Mouse (Mus musculus) midbrain, embryonic 14.5 days (tissue): ENCODE measurements at regions not wholly inside any gene's neighbourhood (a gene's known extent, or its start where the extent isn't known, plus 50 kb on each side); places are given as distances from the start of the nearest gene placed in this dataset.
A peak's percentile ranks its signal among the peaks of the same experiment; 100 is the strongest.

Experiments used
- ATAC-seq: fragments of 200-750 bp; cut with Nextera tagmentation; 2 replicates; pipeline ENCODE4 v1.8.0; 2017; ENCODE audit warnings: moderate number of reproducible peaks, moderate library complexity; ENCODE audit not compliant: low FRiP score, low TSS enrichment
- DNase-seq: peaks from one replicate; pipeline ENCODE4 v3.0.0-alpha.2; 2015
- H3K27ac ChIP-seq: fragments of 300-500 bp; sonication (generic); replicated peaks from 2 replicates; pipeline ENCODE4 v1.5.1; 2014; ENCODE audit warnings: mild to moderate bottlenecking, low read depth, low read length, moderate library complexity
- H3K27me3 ChIP-seq: fragments of 300-500 bp; sonication (generic); 2 replicates; pipeline ENCODE4 v1.6.1; 2014; ENCODE audit warnings: low read length, control low read depth, mixed read lengths; ENCODE audit not compliant: control insufficient read depth, insufficient read depth
- H3K36me3 ChIP-seq: fragments of 300-500 bp; sonication (generic); 2 replicates; pipeline ENCODE4 v1.6.1; 2014; ENCODE audit warnings: low read length, control low read depth; ENCODE audit not compliant: control insufficient read depth, insufficient read depth
- H3K4me1 ChIP-seq: fragments of 300-500 bp; sonication (generic); 2 replicates; pipeline ENCODE4 v1.6.1; 2014; ENCODE audit warnings: mild to moderate bottlenecking, antibody characterized with exemption, low read length, control low read depth; ENCODE audit not compliant: control insufficient read depth, insufficient read depth
- H3K4me2 ChIP-seq: fragments of 300-500 bp; sonication (generic); 2 replicates; pipeline ENCODE4 v1.6.1; 2014; ENCODE audit warnings: mild to moderate bottlenecking, low read length, moderate library complexity
- H3K4me3 ChIP-seq: fragments of 300-500 bp; sonication (generic); replicated peaks from 2 replicates; pipeline ENCODE4 v1.5.1; 2014; ENCODE audit warnings: low read depth, low read length
- H3K9ac ChIP-seq: fragments of 300-500 bp; sonication (generic); replicated peaks from 2 replicates; pipeline ENCODE4 v1.6.1; 2014; ENCODE audit warnings: mild to moderate bottlenecking, low read length, moderate library complexity
- H3K9me3 ChIP-seq: fragments of 300-500 bp; sonication (generic); 2 replicates; pipeline ENCODE4 v1.6.1; 2016; ENCODE audit warnings: low read length, control low read depth, mixed read lengths; ENCODE audit not compliant: control insufficient read depth
- WGBS: fragments of 180-500 bp; shearing (Covaris S2); extraction: QIAGEN DNeasy Blood & Tissue Kit; methylation state at CpG from one replicate; pipeline ENCODE4 v1.1.7; 2014; 5-methylcytosine and 5-hydroxymethylcytosine counted together

- no peak overlapping the region for H3K4me2 ChIP-seq
- DNase-seq, result peak; percentile 18
- H3K4me3 ChIP-seq, result no peak overlapping the region
- 9% methylated on average over 3 of the region's 3 CpGs for WGBS
- no peaks in the 10 kb centered on the region; the same call in 1 of the 2 replicates for H3K4me1 ChIP-seq
- H3K9me3 ChIP-seq, result no peaks in the 10 kb centered on the region
- H3K27ac ChIP-seq, result no peak overlapping the region
- no peaks in the 10 kb centered on the region for H3K27me3 ChIP-seq
- no peak for ATAC-seq
- H3K36me3 ChIP-seq, result no peaks in the 10 kb centered on the region
- H3K9ac ChIP-seq, result no peak overlapping the region
Observed at GRCm38 (mm10) chr2:82616185-82616584, 327.2 kb upstream of the Fsip2 start.

DNA sequence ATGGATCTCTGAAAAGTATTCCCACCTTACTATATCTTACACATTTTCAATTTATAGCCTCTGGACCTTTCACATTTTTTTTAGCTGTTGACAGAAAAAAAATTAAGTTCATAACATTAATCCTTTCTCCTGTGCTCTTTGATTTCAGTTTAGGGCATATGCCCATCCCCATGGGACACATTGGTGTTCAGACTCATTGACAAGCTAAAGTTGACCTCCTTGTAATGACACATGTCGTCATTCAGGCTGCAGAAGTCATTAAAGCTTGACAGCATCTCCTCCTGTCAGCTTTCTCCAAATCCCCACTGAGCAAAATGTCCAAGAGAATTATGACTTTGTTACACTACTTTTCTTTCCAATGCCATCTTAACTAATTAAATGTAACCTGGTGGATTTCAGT is 322.9 kb upstream of the Fsip2 start:
- Histone ChIP-seq H3K36me3 (no peaks in the 10 kb centered on the region), H3K27ac (no peak overlapping the region), H3K4me2 (no peak overlapping the region), H3K27me3 (no peaks in the 10 kb centered on the region), H3K9ac (no peak overlapping the region), H3K4me1 (no peaks in the 10 kb centered on the region; the same call in 1 of the 2 replicates), H3K4me3 (no peak overlapping the region), H3K9me3 (no peaks in the 10 kb centered on the region)
- whole genome bisulfite sequencing, result 20% methylated on average over 1 of the region's 1 CpGs
- DNase-seq (peak; percentile 29), ATAC-seq (no peak)

DNA sequence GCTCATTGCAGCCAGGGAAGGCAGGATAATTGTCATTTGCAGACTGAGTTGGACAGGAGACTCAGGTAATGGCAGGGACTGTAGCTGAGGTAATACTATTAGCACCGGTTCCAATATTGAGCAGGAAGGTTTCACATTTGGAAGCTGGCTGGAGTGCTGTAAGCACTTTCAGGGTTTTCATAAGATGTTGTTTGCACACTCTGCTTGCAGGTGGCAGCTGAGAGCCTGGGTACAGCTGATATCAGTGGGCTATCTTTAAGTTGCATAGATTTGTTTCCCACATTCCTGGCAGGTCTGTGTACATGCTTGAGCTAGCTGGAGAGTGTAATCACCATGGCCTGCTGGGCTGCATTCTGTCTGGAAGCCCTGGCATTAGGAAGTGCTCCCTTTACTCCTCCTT is 299.0 kb upstream of the Fsip2 start:
- Histone ChIP-seq H3K4me1 (no peaks in the 10 kb centered on the region), H3K4me3 (no peak overlapping the region), H3K9ac (no peak overlapping the region), H3K27me3 (no peaks in the 10 kb centered on the region), H3K4me2 (no peak overlapping the region), H3K36me3 (no peaks in the 10 kb centered on the region), H3K27ac (no peak overlapping the region), H3K9me3 (no peaks in the 10 kb centered on the region)
- ATAC-seq, result no peak
- WGBS, result 98% methylated on average over 1 of the region's 1 CpGs
- no peak for DNase-seq
